Comparison of ENCODE assay signal across 9 mouse cellular contexts in the genomic region with DNA sequence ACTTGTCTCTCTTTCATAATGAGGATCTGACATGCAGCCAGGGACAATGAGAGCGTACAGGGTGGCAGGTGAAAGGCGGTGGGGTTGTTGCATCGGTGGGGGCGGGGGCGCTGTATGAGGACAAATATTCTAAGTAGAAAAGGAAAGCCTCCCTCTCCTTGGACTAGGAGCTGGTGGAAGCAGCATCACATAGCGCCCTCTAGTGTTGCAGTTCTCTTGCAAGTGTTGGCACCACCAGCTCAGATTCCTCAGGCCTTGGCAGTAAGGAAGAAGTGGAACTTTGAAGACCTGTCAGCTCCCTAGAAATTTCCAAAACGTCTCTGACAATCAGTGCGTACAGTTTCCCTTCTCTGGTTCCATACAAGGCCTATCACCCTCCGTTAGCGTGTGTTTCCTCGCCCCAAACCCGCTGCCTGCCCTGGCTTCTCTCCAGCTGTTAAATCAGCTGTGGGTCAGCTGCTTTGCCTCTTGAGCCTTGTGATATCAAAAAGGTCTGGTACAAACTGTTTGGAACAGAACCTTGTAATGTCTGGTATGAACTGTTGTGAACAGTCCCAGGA.
A peak's percentile ranks its signal among the peaks of the same experiment; 100 is the strongest.
DNase-seq lines count a peak whose midpoint lies in the region; ATAC-seq and TF ChIP-seq lines count a peak whose summit lies in the region.
"Had no signal": no experiment of that assay in that cellular context is flagged by ENCODE, and none has a peak within 500 bp of the region (broad histone marks: within the 10 kb centered on the region; RNA-seq: fewer than 3 reads in every experiment).

No protein-coding gene starts in this region.

- no peak overlapping the region for H3K4me2 ChIP-seq in liver, embryonic 11.5 days
- H3K4me2 ChIP-seq in forebrain, embryonic 14.5 days (ENCODE audit: low read length): no peak overlapping the region
- no peak overlapping the region for H3K4me2 ChIP-seq in intestine, embryonic 15.5 days (replicated peaks)
- H3K4me2 ChIP-seq: limb, embryonic 12.5 days had no signal

- WGBS in liver, adult 2 months: 66% methylated on average over 12 of the region's 12 CpGs
- WGBS in liver, embryonic 11.5 days: 54% methylated on average over 12 of the region's 12 CpGs
- WGBS in forebrain, embryonic 14.5 days: 61% methylated on average over 12 of the region's 12 CpGs
- WGBS in lung, adult 2 months: 60% methylated on average over 12 of the region's 12 CpGs
- 70% methylated on average over 12 of the region's 12 CpGs for WGBS in intestine, embryonic 15.5 days

- peak; percentile 24 for DNase-seq in liver, adult 2 months (ENCODE audit: extremely low read depth, low read depth, low spot score)
- DNase-seq in liver, embryonic 11.5 days (ENCODE audit: low spot score): no peak
- DNase-seq in adrenal gland, postnatal 36 days: peak; percentile 17 to 55
- DNase-seq in forebrain, embryonic 14.5 days (ENCODE audit: low spot score): peak; percentile 69
- DNase-seq in kidney, adult 9 months: peak; percentile 76
- DNase-seq in lung, adult 2 months: peak; percentile 3
- DNase-seq in telencephalon, adult 2 months (ENCODE audit: low read depth, low spot score): peak; percentile 16

- H3K4me3 ChIP-seq in liver, adult 2 months (ENCODE audit: insufficient read depth, low read depth, low read length): no peak overlapping the region
- H3K4me3 ChIP-seq in liver, embryonic 11.5 days (ENCODE audit: low read depth, low read length): no peak overlapping the region
- no peak overlapping the region for H3K4me3 ChIP-seq in forebrain, embryonic 14.5 days (ENCODE audit: low read depth, low read length)
- no peak overlapping the region for H3K4me3 ChIP-seq in lung, adult 2 months (replicated peaks; ENCODE audit: extremely low read depth, low read depth, low read length)
- no peak overlapping the region for H3K4me3 ChIP-seq in intestine, embryonic 15.5 days (replicated peaks)
- H3K4me3 ChIP-seq: limb, embryonic 12.5 days had no signal

- ATAC-seq in liver, embryonic 11.5 days (replicated peaks; ENCODE audit: low FRiP score): no peak
- ATAC-seq in forebrain, embryonic 14.5 days: no peak; the same call in 1 of the 2 replicates
- ATAC-seq in intestine, embryonic 15.5 days: no peak

- no peak for TF ChIP-seq POLR2A in liver, adult 2 months (IDR thresholded peaks at IDR 0.05; ENCODE audit: extremely low read depth, insufficient read depth, low read length)
- no peak for TF ChIP-seq POLR2A in lung, adult 2 months (IDR thresholded peaks at IDR 0.05; ENCODE audit: borderline replicate concordance, extremely low read depth, low read depth, low read length)

- H3K79me2 ChIP-seq in liver, adult 2 months (ENCODE audit: control insufficient read depth, insufficient read depth, low read length): no peaks in the 10 kb centered on the region

- H3K27ac ChIP-seq in liver, adult 2 months (replicated peaks; ENCODE audit: insufficient read depth, low read depth, low read length): no peak overlapping the region
- H3K27ac ChIP-seq in liver, embryonic 11.5 days (ENCODE audit: low read depth, low read length): no peak overlapping the region
- no peak overlapping the region for H3K27ac ChIP-seq in forebrain, embryonic 14.5 days (ENCODE audit: low read depth, low read length)
- no peak overlapping the region for H3K27ac ChIP-seq in intestine, embryonic 15.5 days
- H3K27ac ChIP-seq: limb, embryonic 12.5 days had no signal

- no peak for TF ChIP-seq CTCF in liver, adult 2 months (IDR thresholded peaks at IDR 0.05; ENCODE audit: low read depth, low read length)
- TF ChIP-seq CTCF in lung, adult 2 months (IDR thresholded peaks at IDR 0.05; ENCODE audit: insufficient read depth, low read length): 0 out of 2 replicates have a peak, but pooled peaks have one; percentile 15

- no peaks in the 10 kb centered on the region for H3K9me3 ChIP-seq in liver, embryonic 11.5 days (ENCODE audit: control insufficient read depth, low read length)
- H3K9me3 ChIP-seq in forebrain, embryonic 14.5 days (replicated peaks; ENCODE audit: control insufficient read depth, low read length): no peaks in the 10 kb centered on the region
- no peaks in the 10 kb centered on the region for H3K9me3 ChIP-seq in intestine, embryonic 15.5 days
- H3K9me3 ChIP-seq: limb, embryonic 12.5 days had no signal

- H3K9ac ChIP-seq in liver, adult 2 months (ENCODE audit: low read depth, low read length): no peak overlapping the region
- H3K9ac ChIP-seq in liver, embryonic 11.5 days (ENCODE audit: low read depth, low read length): no peak overlapping the region
- H3K9ac ChIP-seq in forebrain, embryonic 14.5 days (ENCODE audit: low read length): no peak overlapping the region
- no peak overlapping the region for H3K9ac ChIP-seq in intestine, embryonic 15.5 days
- H3K9ac ChIP-seq: limb, embryonic 12.5 days had no signal

- no peaks in the 10 kb centered on the region for H3K4me1 ChIP-seq in liver, adult 2 months (ENCODE audit: control insufficient read depth, insufficient read depth, low read length)
- H3K4me1 ChIP-seq in liver, embryonic 11.5 days (replicated peaks; ENCODE audit: control insufficient read depth, insufficient read depth, low read length): no peaks in the 10 kb centered on the region
- H3K4me1 ChIP-seq in forebrain, embryonic 14.5 days (ENCODE audit: control insufficient read depth, insufficient read depth, low read length): no peaks in the 10 kb centered on the region
- no peaks in the 10 kb centered on the region for H3K4me1 ChIP-seq in lung, adult 2 months (ENCODE audit: control insufficient read depth, insufficient read depth, low read length)
- H3K4me1 ChIP-seq in intestine, embryonic 15.5 days (replicated peaks): no peaks in the 10 kb centered on the region
- H3K4me1 ChIP-seq: limb, embryonic 12.5 days had no signal

- no peaks in the 10 kb centered on the region for H3K36me3 ChIP-seq in liver, adult 2 months (ENCODE audit: control insufficient read depth, insufficient read depth, low read length)
- H3K36me3 ChIP-seq in liver, embryonic 11.5 days (ENCODE audit: control insufficient read depth, insufficient read depth, low read length): no peaks in the 10 kb centered on the region
- no peaks in the 10 kb centered on the region for H3K36me3 ChIP-seq in forebrain, embryonic 14.5 days (ENCODE audit: control insufficient read depth, insufficient read depth, low read length)
- no peaks in the 10 kb centered on the region for H3K36me3 ChIP-seq in intestine, embryonic 15.5 days
- H3K36me3 ChIP-seq: limb, embryonic 12.5 days had no signal

- no peaks in the 10 kb centered on the region for H3K27me3 ChIP-seq in liver, adult 2 months (ENCODE audit: control insufficient read depth, insufficient read depth, low read length)
- H3K27me3 ChIP-seq in liver, embryonic 11.5 days (replicated peaks; ENCODE audit: control insufficient read depth, insufficient read depth, low read length): no peaks in the 10 kb centered on the region
- H3K27me3 ChIP-seq in forebrain, embryonic 14.5 days (replicated peaks; ENCODE audit: control insufficient read depth, insufficient read depth, low read length): no peaks in the 10 kb centered on the region
- H3K27me3 ChIP-seq in intestine, embryonic 15.5 days (replicated peaks): no peaks in the 10 kb centered on the region
- H3K27me3 ChIP-seq: limb, embryonic 12.5 days had no signal
